Mouse (Mus musculus) mouse trophoblast stem cell (cell line): ENCODE results near the gene Prdm16.

Source experiments
- in situ Hi-C, 2 experiments: fragments of 300-500 bp; cut with MseI, MboI; formaldehyde crosslinking; loops; 2 replicates in 1 of 2; 3 replicates in 1 of 2; pipeline ENCODE4 v1.15.1; 2025

Gene Prdm16

DNA sequence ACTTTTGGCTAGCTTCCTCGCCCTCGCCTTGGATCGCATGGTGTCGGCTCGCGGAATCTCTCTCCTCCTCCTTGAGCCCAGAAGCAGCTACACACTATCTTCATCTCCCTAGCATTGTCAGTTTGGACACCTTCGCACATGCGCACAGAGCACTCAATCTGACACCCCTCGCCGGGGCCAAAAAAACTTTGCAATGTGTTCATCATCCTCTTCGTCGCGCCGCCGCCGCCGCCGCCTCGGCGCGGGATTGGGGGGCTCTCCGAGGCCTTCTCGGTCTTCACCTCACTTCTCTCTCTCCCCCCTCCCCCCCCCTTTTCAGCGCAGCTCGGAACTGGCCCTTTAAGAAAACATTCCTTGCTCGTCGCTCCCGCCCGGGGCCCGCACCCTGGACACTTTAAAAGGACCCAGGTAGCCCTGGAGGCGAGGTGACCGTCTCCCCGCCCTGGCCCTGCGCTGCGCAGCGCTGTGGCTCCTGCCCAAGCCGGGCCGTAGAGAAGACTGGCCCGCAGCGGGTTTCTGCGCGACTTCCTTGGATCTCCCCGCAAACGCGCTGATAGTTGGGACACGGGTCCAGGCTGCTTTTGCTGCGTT lies at the start of gene Prdm16:
Gene Prdm16 (minus strand): TSS at position 153 of the 591 bp plus-strand sequence.
- in situ Hi-C loops = no loop called here

GRCm38 (mm10) chr4:154683068-154683752 lies 46.5 kb upstream of the Prdm16 start:
- in situ Hi-C loops = no loop called here

GRCm38 (mm10) chr4:154682311-154682710 lies 45.6 kb upstream of the Prdm16 start:
- in situ Hi-C loops = no loop called here

DNA sequence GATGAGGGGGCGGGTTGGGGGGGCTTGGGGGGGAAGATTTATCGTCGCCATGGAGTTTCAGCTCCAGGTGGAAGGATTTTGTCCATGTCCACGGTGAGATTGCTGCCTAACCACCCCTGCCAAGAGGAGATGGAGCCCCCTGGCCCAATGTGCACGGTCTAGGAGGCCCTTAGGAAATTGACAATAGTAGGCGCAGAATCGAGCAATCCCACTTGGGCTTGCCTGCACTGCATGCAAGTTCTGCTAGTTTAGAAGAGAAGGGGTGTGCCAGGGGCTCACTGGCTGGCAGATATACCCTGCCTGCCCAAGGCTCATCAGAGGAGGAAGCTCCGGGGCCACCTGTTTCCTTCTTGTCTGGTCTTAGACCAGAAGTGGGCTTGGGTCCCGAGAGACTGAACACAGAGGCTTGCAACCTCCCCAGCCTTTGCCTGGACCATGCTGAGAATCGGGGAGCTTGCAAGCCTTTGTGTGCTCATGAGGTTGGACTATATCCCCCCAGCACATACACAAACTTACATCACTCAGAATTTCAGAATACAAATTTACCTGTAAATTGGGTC lies 38.8 kb upstream of the Prdm16 start:
- in situ Hi-C loops = no loop called here

- in situ Hi-C loops = no loop called here
These were observed 38.3 kb upstream of the Prdm16 start for GRCm38 (mm10) chr4:154674966-154675365.

- in situ Hi-C loops = no loop called here
These were observed 37.9 kb upstream of the Prdm16 start for GRCm38 (mm10) chr4:154674541-154674940.

DNA sequence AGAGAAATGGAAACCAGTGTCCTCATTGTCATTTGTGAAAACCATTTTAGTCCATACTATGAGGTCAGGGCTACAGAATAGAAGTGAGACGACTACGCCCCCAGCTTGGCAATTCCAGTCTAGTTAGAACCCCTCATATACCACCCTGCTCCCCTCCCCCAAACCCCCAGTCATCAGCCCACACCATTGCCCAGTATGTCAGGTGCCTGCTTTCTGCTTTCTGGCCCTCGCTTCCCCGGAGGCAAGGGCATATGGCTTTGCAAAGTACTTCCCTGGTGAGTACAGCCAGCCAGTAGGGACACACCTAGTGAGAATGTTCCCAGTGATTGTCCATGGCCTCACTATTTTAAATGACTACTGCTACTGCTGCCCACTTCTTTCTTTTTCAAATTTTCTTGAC lies 37.3 kb upstream of the Prdm16 start:
- in situ Hi-C loops = no loop called here

- in situ Hi-C loops = no loop called here
These were observed 35.4 kb upstream of the Prdm16 start for GRCm38 (mm10) chr4:154672027-154672426.

DNA sequence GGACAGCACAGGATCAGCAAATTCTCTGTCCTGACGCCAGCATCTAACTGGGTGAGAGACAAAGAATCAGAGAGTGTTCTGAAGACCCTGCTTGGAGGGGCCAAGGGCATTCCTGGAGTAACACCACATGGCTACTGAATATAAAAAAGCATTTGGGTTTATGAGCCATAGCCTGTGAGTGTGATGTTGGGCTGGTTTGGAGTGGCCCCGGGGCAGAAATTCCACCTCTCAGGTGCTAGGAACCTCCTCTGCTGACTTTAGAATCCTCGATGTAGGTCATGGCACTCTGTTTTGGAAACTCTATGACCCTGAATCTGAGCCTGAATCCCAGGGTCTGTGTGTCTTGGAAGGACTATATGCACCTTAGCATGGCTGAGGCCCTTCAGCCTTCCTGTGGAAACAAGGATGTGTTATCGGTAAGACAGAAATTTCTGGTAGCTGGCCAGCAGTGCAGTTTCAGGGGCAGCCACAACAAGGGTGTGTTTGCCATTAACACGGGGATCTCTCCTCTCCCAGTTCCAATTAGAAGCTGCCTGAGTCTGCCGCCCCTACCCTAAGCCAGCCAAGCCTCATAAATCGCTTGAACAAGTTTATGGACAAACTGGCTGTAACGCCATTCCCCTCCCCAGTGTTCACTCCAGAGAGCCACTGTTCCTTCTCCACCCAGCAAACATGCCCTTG lies 34.7 kb upstream of the Prdm16 start:
- in situ Hi-C loops = no loop called here

DNA sequence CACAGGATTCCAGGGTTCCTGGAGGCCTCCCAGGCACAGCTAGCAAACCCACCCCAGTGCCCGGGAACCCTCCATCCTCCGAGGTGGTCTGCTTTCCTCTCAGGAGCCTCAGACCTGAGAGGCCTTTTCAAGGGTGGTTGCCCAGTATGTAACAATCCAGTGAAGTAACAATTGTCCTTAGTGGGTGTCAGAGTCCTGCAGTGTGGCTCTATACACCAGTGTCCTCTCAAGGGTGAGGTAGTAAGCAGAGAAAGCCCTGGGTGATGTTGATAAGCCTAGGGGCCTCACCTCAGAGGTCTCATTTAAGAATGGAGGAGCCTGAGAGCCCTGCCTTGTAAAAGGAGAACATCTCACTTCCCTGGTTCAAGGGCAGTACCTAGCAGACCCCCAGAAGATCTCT lies 31.1 kb upstream of the Prdm16 start, which contains the start of gene Actrt2:
Gene Actrt2 (minus strand): TSS at position 101 of the 400 bp plus-strand sequence.
- in situ Hi-C loops = no loop called here

GRCm38 (mm10) chr4:154662681-154663215 lies 26.1 kb upstream of the Prdm16 start:
- in situ Hi-C loops = no loop called here

DNA sequence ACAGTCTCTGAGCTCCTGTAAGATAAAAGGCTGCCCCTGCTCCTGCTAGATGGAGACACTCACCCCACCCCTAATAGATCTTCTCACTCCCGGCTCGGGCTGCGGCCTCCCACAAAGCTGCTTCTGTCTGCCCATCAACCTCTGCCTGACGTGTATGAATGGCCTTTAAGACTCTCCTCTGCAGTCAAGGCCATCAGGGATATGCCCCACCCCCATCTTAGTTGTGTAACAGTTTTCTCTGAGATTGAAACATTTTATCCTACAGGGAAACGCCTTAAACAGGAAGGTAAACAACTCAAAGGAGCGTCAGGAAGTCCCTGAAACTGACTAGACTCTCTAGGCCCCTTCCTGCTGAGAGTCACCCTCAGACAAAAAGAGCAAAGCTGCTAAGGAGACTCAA lies 24.6 kb upstream of the Prdm16 start:
- in situ Hi-C loops = no loop called here

GRCm38 (mm10) chr4:154660025-154660424 lies 23.4 kb upstream of the Prdm16 start:
- in situ Hi-C loops = no loop called here

DNA sequence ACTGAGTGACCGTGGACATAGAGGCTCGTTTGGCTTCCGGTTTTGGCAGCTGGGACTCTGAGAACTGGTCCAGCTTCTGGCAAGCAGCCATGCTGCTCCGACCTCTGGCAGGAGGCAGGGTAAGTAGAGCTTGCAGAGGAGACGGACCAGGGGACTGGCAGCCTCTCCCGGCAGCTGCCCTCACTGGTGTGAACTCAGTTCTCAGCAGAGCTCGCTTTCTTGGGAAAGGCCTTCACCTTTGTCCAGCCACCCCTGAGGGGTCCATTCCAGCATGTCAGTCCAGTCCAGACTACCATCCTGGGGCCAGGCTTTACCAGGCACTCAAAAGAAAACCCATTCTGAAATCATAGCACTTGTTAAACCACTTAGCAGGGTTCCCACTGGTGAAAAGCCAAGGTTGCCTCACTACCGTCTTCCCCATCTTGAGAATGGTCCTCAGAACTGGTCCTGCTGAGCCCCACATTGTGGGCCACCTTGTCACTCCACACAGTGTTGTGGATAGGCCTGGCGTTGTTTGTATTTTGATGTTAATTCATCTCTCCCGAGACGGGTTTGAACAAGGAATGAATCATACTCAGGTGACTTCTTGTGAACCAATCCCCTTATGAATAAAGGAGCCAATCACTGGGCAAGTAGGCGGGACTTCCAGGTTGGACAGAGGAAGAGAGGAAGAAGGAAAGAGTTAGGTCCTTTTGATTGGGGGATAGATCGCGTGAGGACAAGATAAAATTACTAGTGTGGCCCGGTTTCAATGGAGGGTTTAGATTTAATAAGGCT lies 18.6 kb upstream of the Prdm16 start:
- in situ Hi-C loops = no loop called here

- in situ Hi-C loops = no loop called here
These were observed 15.8 kb upstream of the Prdm16 start for GRCm38 (mm10) chr4:154652494-154652893.

GRCm38 (mm10) chr4:154649083-154649747 lies 12.5 kb upstream of the Prdm16 start:
- in situ Hi-C loops = no loop called here

DNA sequence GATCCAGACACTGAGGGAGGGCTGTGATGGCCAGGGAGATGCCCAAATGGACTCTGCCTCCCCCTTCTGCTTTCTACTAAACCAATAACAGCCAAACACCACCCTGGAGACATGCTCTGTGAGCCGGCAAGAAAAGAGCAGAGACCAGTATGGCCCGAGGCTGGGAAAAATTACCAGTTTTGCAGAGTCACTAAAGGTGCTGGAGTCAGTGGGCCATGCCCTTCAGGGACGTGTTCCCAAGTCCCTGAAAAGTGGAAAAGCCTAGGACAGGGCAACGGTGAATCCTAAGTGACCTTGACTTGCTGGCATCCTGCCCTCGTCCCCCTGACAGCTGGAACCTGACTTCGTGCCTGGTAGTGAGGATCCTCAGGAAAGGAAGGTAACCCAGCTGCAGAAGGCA lies 5.8 kb upstream of the Prdm16 start:
- in situ Hi-C loops = no loop called here

DNA sequence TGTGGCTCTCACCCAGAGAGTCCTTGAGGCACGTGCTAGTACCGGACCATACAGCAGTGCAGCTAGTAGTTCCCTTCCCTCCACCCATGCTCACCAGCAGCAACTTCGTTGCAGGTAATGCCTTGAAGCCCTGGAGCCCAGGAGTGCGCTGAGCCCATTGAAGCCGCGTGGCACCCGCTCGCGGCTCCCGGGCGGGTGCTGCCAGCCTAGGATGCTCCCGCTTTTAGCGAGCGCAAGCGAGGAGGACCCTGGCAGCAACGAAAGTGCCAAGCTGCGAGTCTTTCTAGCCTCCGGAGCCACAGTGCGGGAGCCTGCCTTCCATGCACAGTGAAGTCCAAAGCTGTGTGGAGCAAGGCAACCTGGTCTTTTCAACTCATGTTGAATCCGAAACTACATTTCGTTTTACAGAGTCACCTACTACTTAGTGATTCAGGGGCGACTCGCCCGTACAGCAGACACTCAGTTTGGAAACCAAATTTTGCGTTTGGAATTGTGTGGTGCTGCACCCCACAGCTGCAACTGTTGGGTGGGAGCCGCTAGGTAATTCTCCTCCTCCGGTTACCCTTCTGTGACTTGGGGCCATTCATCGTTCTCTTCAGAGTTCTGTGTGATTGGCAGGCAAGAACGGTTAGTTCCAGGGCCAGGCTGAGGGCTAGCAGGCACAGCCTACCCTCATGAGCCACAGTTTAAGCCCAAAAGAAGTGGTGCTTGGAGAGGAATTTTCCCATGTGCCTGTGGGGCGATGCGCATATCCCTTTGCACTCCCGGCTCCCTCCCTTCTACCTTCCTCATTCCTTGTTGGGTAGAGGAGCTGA lies 4.8 kb upstream of the Prdm16 start:
- in situ Hi-C loops = no loop called here

- in situ Hi-C loops = no loop called here
These were observed 4.0 kb upstream of the Prdm16 start for GRCm38 (mm10) chr4:154640443-154641295.
